Mouse (Mus musculus) neural tube, embryonic 11.5 days (tissue): ENCODE results near the gene Anxa3. TPM values are rescaled to one million over a fixed set of nuclear protein-coding genes. Genes with fewer than 3 reads are reported as not detected.

Experiments used
- ATAC-seq: fragments of 200-750 bp; cut with Nextera tagmentation; 2 replicates; pipeline ENCODE4 v1.8.0; 2017; ENCODE audit warnings: moderate number of reproducible peaks, mild to moderate bottlenecking, moderate TSS enrichment, moderate library complexity; ENCODE audit not compliant: insufficient read depth, low FRiP score, low TSS enrichment
- DNase-seq: peaks from one replicate; pipeline ENCODE4 v3.0.0-alpha.2; 2015; ENCODE audit warnings: low spot score
- H3K27ac ChIP-seq: fragments of 300-500 bp; sonication (generic); 2 replicates; pipeline ENCODE4 v1.5.1; 2014; ENCODE audit warnings: low read depth, mild to moderate bottlenecking, low read length
- H3K27me3 ChIP-seq: fragments of 300-500 bp; sonication (generic); 2 replicates; pipeline ENCODE4 v1.6.1; 2014; ENCODE audit warnings: mild to moderate bottlenecking, low read length, mixed read lengths; ENCODE audit not compliant: control insufficient read depth, insufficient read depth
- H3K36me3 ChIP-seq: fragments of 300-500 bp; sonication (generic); 2 replicates; pipeline ENCODE4 v1.6.1; 2014; ENCODE audit warnings: mild to moderate bottlenecking, low read length, moderate library complexity, mixed read lengths; ENCODE audit not compliant: control insufficient read depth, insufficient read depth
- H3K4me1 ChIP-seq: fragments of 300-500 bp; sonication (generic); 2 replicates; pipeline ENCODE4 v1.6.1; 2014; ENCODE audit warnings: low read length, mixed read lengths; ENCODE audit not compliant: control insufficient read depth, insufficient read depth
- H3K4me2 ChIP-seq: fragments of 300-500 bp; sonication (generic); 2 replicates; pipeline ENCODE4 v1.6.1; 2014; ENCODE audit warnings: low read depth, mild to moderate bottlenecking, moderate library complexity
- H3K4me3 ChIP-seq: fragments of 300-500 bp; sonication (generic); 2 replicates; pipeline ENCODE4 v1.5.1; 2014; ENCODE audit warnings: low read depth, low read length
- H3K9ac ChIP-seq: fragments of 300-500 bp; sonication (generic); 2 replicates; pipeline ENCODE4 v1.6.1; 2014; ENCODE audit warnings: mild to moderate bottlenecking, low read length
- H3K9me3 ChIP-seq: fragments of 300-500 bp; sonication (generic); 2 replicates; pipeline ENCODE4 v1.6.1; 2016; ENCODE audit warnings: low read length; ENCODE audit not compliant: control insufficient read depth
- WGBS: fragments of 180-500 bp; shearing (Covaris S2); extraction: QIAGEN DNeasy Blood & Tissue Kit; methylation state at CpG from one replicate; pipeline ENCODE4 v1.1.7; 2014; 5-methylcytosine and 5-hydroxymethylcytosine counted together
- polyA plus RNA-seq: library from polyadenylated mRNA; unstranded; fragments of >200 nt; fragmentation: Nextera tagmentation; extraction: Ambion mirVana; gene quantifications from 2 replicates; pipeline ENCODE4 v1.2.1, GENCODE M21; 2014

Anxa3 gene
- polyA plus RNA-seq, 1 experiment from 2014 or later, result 32.5 TPM

GRCm38 (mm10) chr5:96810620-96811019 lies 17.5 kb downstream of the Anxa3 start:
- no peak for ATAC-seq

GRCm38 (mm10) chr5:96824769-96825327 lies 31.7 kb downstream of the Anxa3 start:
- ATAC-seq, result no peak
- Histone ChIP-seq H3K4me2 (no peak overlapping the region), H3K27ac (no peak overlapping the region), H3K9me3 (no peaks in the 10 kb centered on the region), H3K9ac (no peak overlapping the region), H3K27me3 (no peaks in the 10 kb centered on the region), H3K4me1 (no peaks in the 10 kb centered on the region), H3K36me3 (no peaks in the 10 kb centered on the region), H3K4me3 (no peak overlapping the region)
- DNase-seq, result no peak
- 89% methylated on average over 13 of the region's 13 CpGs for WGBS

More at GRCm38 (mm10) chr5:96810620-96811019, 17.5 kb downstream of the Anxa3 start:
- Histone ChIP-seq H3K4me3 (no peak overlapping the region), H3K27ac (no peak overlapping the region), H3K9ac (no peak overlapping the region), H3K27me3 (no peaks in the 10 kb centered on the region), H3K9me3 (no peaks in the 10 kb centered on the region), H3K4me2 (no peak overlapping the region), H3K4me1 (no peaks in the 10 kb centered on the region), H3K36me3 (no peaks in the 10 kb centered on the region)
- DNase-seq, result no peak
- WGBS, result 79% methylated on average over 4 of the region's 4 CpGs

DNA sequence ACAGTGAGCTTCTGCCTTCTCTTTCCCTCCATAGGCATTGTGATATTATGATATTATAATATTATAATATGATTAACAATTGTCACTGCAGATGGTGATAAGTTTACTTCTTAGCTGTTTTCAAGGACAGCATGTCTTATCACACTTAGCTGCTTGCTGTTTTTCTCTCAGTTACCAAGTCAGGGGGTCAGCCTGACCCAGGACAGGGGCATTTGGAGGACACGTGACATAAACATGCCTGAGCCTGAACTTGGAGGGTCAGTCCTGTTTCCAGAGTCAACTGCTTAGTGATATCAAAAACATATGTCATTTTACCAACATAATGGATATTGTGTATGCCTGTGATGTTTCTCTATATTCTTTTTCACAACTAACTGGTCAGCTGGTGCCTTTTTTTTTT lies 34.0 kb downstream of the Anxa3 start:
- Histone ChIP-seq H3K4me3 (no peak overlapping the region), H3K27ac (no peak overlapping the region), H3K9ac (no peak overlapping the region), H3K4me2 (no peak overlapping the region), H3K4me1 (no peaks in the 10 kb centered on the region), H3K27me3 (no peaks in the 10 kb centered on the region), H3K36me3 (no peaks in the 10 kb centered on the region), H3K9me3 (no peaks in the 10 kb centered on the region)
- no peak for DNase-seq
- no peak for ATAC-seq
- 60% methylated on average over 1 of the region's 1 CpGs for WGBS

DNA sequence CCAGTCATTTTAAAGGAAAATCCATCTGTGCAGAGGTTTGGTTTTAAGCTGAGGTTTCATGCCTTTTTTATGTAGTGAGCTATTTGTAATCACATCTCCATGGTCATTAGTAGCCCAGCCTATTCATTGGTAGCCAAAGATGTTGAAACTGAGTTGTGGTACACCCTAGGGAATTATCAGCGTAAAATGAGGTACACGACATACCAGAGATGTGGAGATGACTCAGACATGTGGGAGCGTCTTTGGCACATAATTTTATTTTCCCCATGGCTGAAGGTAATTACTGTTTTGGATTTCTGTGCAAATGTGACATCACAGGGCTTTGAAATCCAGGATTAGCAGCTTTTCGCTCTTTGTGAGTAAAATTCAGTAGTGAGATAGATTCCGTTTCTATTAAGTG lies 41.2 kb downstream of the Anxa3 start:
- 89% methylated on average over 5 of the region's 5 CpGs for WGBS
- no peak for DNase-seq

GRCm38 (mm10) chr5:96847986-96848385 lies 54.8 kb downstream of the Anxa3 start:
- no peak overlapping the region for H3K9ac ChIP-seq
- no peak overlapping the region for H3K4me3 ChIP-seq
- no peaks in the 10 kb centered on the region for H3K4me1 ChIP-seq
- H3K9me3 ChIP-seq, result no peaks in the 10 kb centered on the region
- H3K27me3 ChIP-seq, result no peaks in the 10 kb centered on the region
- ATAC-seq (no peak), DNase-seq (no peak)
- no peak overlapping the region for H3K4me2 ChIP-seq
- no peaks in the 10 kb centered on the region for H3K36me3 ChIP-seq
- no peak overlapping the region for H3K27ac ChIP-seq

More for the DNA sequence above, 41.2 kb downstream of the Anxa3 start:
- no peaks in the 10 kb centered on the region for H3K27me3 ChIP-seq
- H3K9me3 ChIP-seq, result no peaks in the 10 kb centered on the region
- H3K9ac ChIP-seq, result no peak overlapping the region
- H3K36me3 ChIP-seq, result no peaks in the 10 kb centered on the region
- no peaks in the 10 kb centered on the region for H3K4me1 ChIP-seq
- no peak overlapping the region for H3K4me2 ChIP-seq
- no peak overlapping the region for H3K4me3 ChIP-seq
- no peak overlapping the region for H3K27ac ChIP-seq
- ATAC-seq, result no peak

GRCm38 (mm10) chr5:96848386-96848785 lies 55.2 kb downstream of the Anxa3 start:
- H3K27me3 ChIP-seq, result no peaks in the 10 kb centered on the region
- H3K4me1 ChIP-seq, result no peaks in the 10 kb centered on the region
- no peak overlapping the region for H3K4me3 ChIP-seq
- H3K9me3 ChIP-seq, result no peaks in the 10 kb centered on the region
- H3K9ac ChIP-seq, result no peak overlapping the region
- no peak overlapping the region for H3K4me2 ChIP-seq
- DNase-seq, result no peak
- no peak for ATAC-seq
- no peak overlapping the region for H3K27ac ChIP-seq
- no peaks in the 10 kb centered on the region for H3K36me3 ChIP-seq
- WGBS, result 49% methylated on average over 3 of the region's 3 CpGs

DNA sequence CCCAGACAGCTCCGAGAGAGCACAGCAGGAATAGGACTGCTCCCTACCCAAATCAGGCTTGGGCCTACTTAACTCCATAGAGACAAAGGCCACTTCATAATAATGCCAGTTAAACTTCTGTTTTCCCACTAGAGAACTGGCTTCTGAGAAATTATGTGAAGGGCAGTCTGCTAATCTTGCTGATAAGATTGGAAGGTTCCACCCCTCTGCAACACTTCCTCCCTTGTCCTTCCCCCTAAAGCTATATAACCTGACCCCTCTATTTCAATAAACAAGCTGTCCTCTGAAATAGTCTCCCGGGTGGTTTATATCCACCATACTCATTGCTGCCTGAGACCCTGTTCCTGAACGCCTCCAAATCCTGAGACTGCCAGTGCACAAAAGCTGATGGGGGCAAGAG lies 56.1 kb downstream of the Anxa3 start:
- Histone ChIP-seq H3K27me3 (no peaks in the 10 kb centered on the region), H3K9me3 (no peaks in the 10 kb centered on the region), H3K27ac (no peak overlapping the region), H3K4me3 (no peak overlapping the region), H3K9ac (no peak overlapping the region), H3K4me2 (no peak overlapping the region), H3K36me3 (no peaks in the 10 kb centered on the region), H3K4me1 (no peaks in the 10 kb centered on the region)
- WGBS, result 64% methylated on average over 3 of the region's 3 CpGs
- ATAC-seq (no peak), DNase-seq (no peak)

GRCm38 (mm10) chr5:96853451-96853850 lies 60.3 kb downstream of the Anxa3 start:
- Histone ChIP-seq H3K27me3 (no peaks in the 10 kb centered on the region), H3K36me3 (no peaks in the 10 kb centered on the region), H3K4me1 (no peaks in the 10 kb centered on the region), H3K9me3 (no peaks in the 10 kb centered on the region), H3K4me3 (no peak overlapping the region), H3K4me2 (no peak overlapping the region), H3K27ac (no peak overlapping the region), H3K9ac (no peak overlapping the region)
- no peak for ATAC-seq
- DNase-seq, result no peak
- WGBS, result 84% methylated on average over 3 of the region's 3 CpGs

DNA sequence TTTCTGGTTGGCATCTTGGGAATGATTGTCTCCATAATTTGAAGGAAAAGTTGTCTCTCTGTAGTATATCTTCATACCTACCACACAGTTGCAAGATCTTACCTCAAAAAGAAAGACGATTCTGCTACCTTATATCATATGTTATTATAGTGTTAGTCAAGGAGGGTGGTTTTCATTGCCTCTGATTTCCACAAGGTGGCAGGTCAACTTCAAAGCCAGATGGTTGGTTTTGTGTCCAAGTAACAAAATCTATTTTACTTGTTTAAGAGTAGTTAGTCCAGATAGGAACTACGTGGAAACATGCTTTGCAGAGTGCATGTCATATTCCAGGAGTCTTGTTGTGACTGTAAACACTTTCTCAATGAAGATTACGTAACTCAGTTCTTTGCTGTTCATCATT lies 61.2 kb downstream of the Anxa3 start:
- DNase-seq (no peak), ATAC-seq (no peak)
- Histone ChIP-seq H3K4me2 (no peak overlapping the region), H3K9me3 (no peaks in the 10 kb centered on the region), H3K9ac (no peak overlapping the region), H3K4me1 (no peaks in the 10 kb centered on the region), H3K27ac (no peak overlapping the region), H3K4me3 (no peak overlapping the region), H3K36me3 (no peaks in the 10 kb centered on the region), H3K27me3 (no peaks in the 10 kb centered on the region)
- 84% methylated on average over 3 of the region's 3 CpGs for WGBS
